Comparison of ENCODE assay signal across 30 mouse cellular contexts in genomic region chr1:161500811-161501146, GRCm38 (mm10). TPM values are rescaled to one million over a fixed set of nuclear protein-coding genes. Genes with fewer than 3 reads are reported as not detected.
DNase-seq lines count a peak whose midpoint lies in the region; ATAC-seq and TF ChIP-seq lines count a peak whose summit lies in the region.
"Had no signal": no experiment of that assay in that cellular context is flagged by ENCODE, and none has a peak within 500 bp of the region (broad histone marks: within the 10 kb centered on the region; RNA-seq: fewer than 3 reads in every experiment).

No protein-coding gene starts in this region.

- no peak overlapping the region for H3K4me2 ChIP-seq in forebrain, embryonic 15.5 days (replicated peaks)
- H3K4me2 ChIP-seq: hindbrain, embryonic 15.5 days; limb, embryonic 13.5 days; liver, embryonic 15.5 days; midbrain, embryonic 13.5 days; neural tube, embryonic 12.5 days had no signal

- no peak for TF ChIP-seq POLR2A in spleen, adult 2 months (IDR thresholded peaks at IDR 0.05; ENCODE audit: low read depth, low read length)
- no peak for TF ChIP-seq POLR2A in bone marrow macrophage, adult 2 months (IDR thresholded peaks at IDR 0.05; ENCODE audit: borderline replicate concordance, low read depth, low read length)

- intact Hi-C loops in heart, postnatal 25 days (cut with DNase I) = no loop called here

- H3K27me3 ChIP-seq in spleen, adult 2 months (ENCODE audit: control insufficient read depth, insufficient read depth, low read length) = no peaks in the 10 kb centered on the region
- H3K27me3 ChIP-seq in forebrain, embryonic 15.5 days = no peaks in the 10 kb centered on the region
- H3K27me3 ChIP-seq: hindbrain, embryonic 15.5 days; limb, embryonic 13.5 days; liver, embryonic 15.5 days; megakaryocyte, embryonic 14.5 days; midbrain, embryonic 13.5 days; neural tube, embryonic 12.5 days had no signal

- TF ChIP-seq CTCF in spleen, adult 2 months (IDR thresholded peaks at IDR 0.05; ENCODE audit: extremely low read depth, insufficient read depth, insufficient read length, insufficient replicate concordance) = no peak
- TF ChIP-seq CTCF in bone marrow macrophage, adult 2 months (IDR thresholded peaks at IDR 0.05; ENCODE audit: low read depth, low read length) = no peak

- no peaks in the 10 kb centered on the region for H3K36me3 ChIP-seq in spleen, adult 2 months (ENCODE audit: control insufficient read depth, insufficient read depth, low read length)
- H3K36me3 ChIP-seq in forebrain, embryonic 15.5 days = no peaks in the 10 kb centered on the region
- H3K36me3 ChIP-seq: embryonic facial prominence, embryonic 10.5 days; forebrain, embryonic 10.5 days; heart, embryonic 10.5 days; hindbrain, embryonic 15.5 days; limb, embryonic 13.5 days; liver, embryonic 15.5 days; midbrain, embryonic 13.5 days; neural tube, embryonic 12.5 days had no signal

- H3K4me1 ChIP-seq in spleen, adult 2 months (ENCODE audit: control insufficient read depth, insufficient read depth, insufficient read length) = peaks cover 7% of the 10 kb centered on the region
- H3K4me1 ChIP-seq in bone marrow macrophage, adult 2 months (ENCODE audit: control insufficient read depth, insufficient read depth, low read length) = peaks cover 31% of the 10 kb centered on the region
- H3K4me1 ChIP-seq in forebrain, embryonic 15.5 days = no peaks in the 10 kb centered on the region
- H3K4me1 ChIP-seq: embryonic facial prominence, embryonic 10.5 days; forebrain, embryonic 10.5 days; heart, embryonic 10.5 days; hindbrain, embryonic 15.5 days; limb, embryonic 13.5 days; liver, embryonic 15.5 days; megakaryocyte, embryonic 14.5 days; midbrain, embryonic 13.5 days; neural tube, embryonic 12.5 days had no signal

- H3K9me3 ChIP-seq in forebrain, embryonic 15.5 days = no peaks in the 10 kb centered on the region
- H3K9me3 ChIP-seq: embryonic facial prominence, embryonic 10.5 days; forebrain, embryonic 10.5 days; heart, embryonic 10.5 days; hindbrain, embryonic 15.5 days; limb, embryonic 13.5 days; liver, embryonic 15.5 days; megakaryocyte, embryonic 14.5 days; midbrain, embryonic 13.5 days; neural tube, embryonic 12.5 days had no signal

- peak in 1 of 2 experiments; percentile 59 for DNase-seq in spleen, adult 2 months (ENCODE audit: low read depth in 1 of 2, low spot score in 2 of 2)
- DNase-seq in spleen, postnatal 14 days (ENCODE audit: low spot score in 2 of 2) = no peak
- DNase-seq in gastrocnemius, adult 8-10 months (ENCODE audit: low spot score in 2 of 2) = no peak
- DNase-seq in heart, postnatal 25 days (ENCODE audit: low spot score) = no peak
- DNase-seq: adrenal gland, postnatal 14 days; cerebellum, adult 9-11 months; gastrocnemius, adult 2 months; kidney, adult 2 months; kidney, postnatal 10 days; right cerebral cortex, postnatal 4 days; thymus, postnatal 14 days had no signal

- H3K27ac ChIP-seq in spleen, adult 2 months (ENCODE audit: insufficient read depth, low read length) = peak overlapping the region; percentile 95
- peak overlapping the region; percentile 98 for H3K27ac ChIP-seq in bone marrow macrophage, adult 2 months (ENCODE audit: insufficient read depth, low read depth, low read length)
- no peak overlapping the region for H3K27ac ChIP-seq in forebrain, embryonic 15.5 days (replicated peaks)
- H3K27ac ChIP-seq: embryonic facial prominence, embryonic 10.5 days; forebrain, embryonic 10.5 days; gastrocnemius, adult 2 months; heart, embryonic 10.5 days; hindbrain, embryonic 15.5 days; limb, embryonic 13.5 days; liver, embryonic 15.5 days; midbrain, embryonic 13.5 days; neural tube, embryonic 12.5 days had no signal

- H3K9ac ChIP-seq in forebrain, embryonic 15.5 days (replicated peaks) = no peak overlapping the region
- H3K9ac ChIP-seq: hindbrain, embryonic 15.5 days; limb, embryonic 13.5 days; liver, embryonic 15.5 days; midbrain, embryonic 13.5 days; neural tube, embryonic 12.5 days had no signal

- whole genome bisulfite sequencing in spleen, adult 2 months = 49% methylated on average over 4 of the region's 4 CpGs
- 83% methylated on average over 4 of the region's 4 CpGs for WGBS in forebrain, embryonic 15.5 days

- H3K4me3 ChIP-seq in spleen, adult 2 months (ENCODE audit: extremely low read depth, insufficient read depth, insufficient read length) = no peak overlapping the region
- H3K4me3 ChIP-seq in bone marrow macrophage, adult 2 months (ENCODE audit: insufficient read depth, low read length) = no peak overlapping the region; the same call in 1 of the 2 replicates
- no peak overlapping the region for H3K4me3 ChIP-seq in forebrain, embryonic 15.5 days
- H3K4me3 ChIP-seq: embryonic facial prominence, embryonic 10.5 days; forebrain, embryonic 10.5 days; gastrocnemius, adult 2 months; heart, embryonic 10.5 days; hindbrain, embryonic 15.5 days; limb, embryonic 13.5 days; liver, embryonic 15.5 days; megakaryocyte, embryonic 14.5 days; midbrain, embryonic 13.5 days; neural tube, embryonic 12.5 days had no signal

- peak; percentile 79 for ATAC-seq in megakaryocyte, adult 5-6 weeks (ENCODE audit: poor library complexity, severe bottlenecking)
- no peak for ATAC-seq in forebrain, embryonic 15.5 days (replicated peaks)
- ATAC-seq: midbrain, embryonic 13.5 days had no signal

RNA-seq across cellular contexts. Expression of gene Tnfsf18, which starts 6.3 kb away (rescaled TPM):
- polyA plus RNA-seq in spleen, adult 2 months (2012; rRNA removed) = 0.09 and 0.21 TPM in 2 replicates
- not detected in 2 replicates for polyA plus RNA-seq in bone marrow macrophage, adult 2 months (2012; ENCODE audit: insufficient read depth, insufficient read length, missing spikeins)
- total RNA-seq in megakaryocyte, adult 5-6 weeks (2015) = not detected in 2 replicates
- total RNA-seq in megakaryocyte, adult 5-6 weeks (2017) = not detected in 2 replicates
- not detected in 2 replicates for polyA plus RNA-seq in forebrain, embryonic 15.5 days (2015; fragmentation: Nextera tagmentation; extraction: Ambion mirVana)
- total RNA-seq in gastrocnemius, adult 8-10 months (2022) = under 1 TPM in 1 of 4 experiments, not detected in 3; 0.15 TPM
- under 1 TPM in 1 of 2 experiments, not detected in 1; 0.11 TPM for total RNA-seq in heart, postnatal 25 days (2021)
- total RNA-seq: adrenal gland, postnatal 14 days; gastrocnemius, adult 2 months; hematopoietic stem cell, adult 5-6 weeks; layer of hippocampus, postnatal 25 days; left cerebral cortex, postnatal 10 days had no signal
- polyA plus RNA-seq: cortical plate, adult 2 months; embryonic facial prominence, embryonic 10.5 days; forebrain, embryonic 10.5 days; gonadal fat pad, adult 2 months; heart, embryonic 10.5 days; heart, embryonic 16.5 days; intestine, embryonic 14.5 days; limb, embryonic 13.5 days; liver, embryonic 15.5 days; midbrain, embryonic 13.5 days had no signal
